ENCODE assay signal across 8 mouse cellular contexts in genomic region chr13:115090069-115090976, GRCm38 (mm10). TPM values are rescaled to one million over a fixed set of nuclear protein-coding genes. Genes with fewer than 3 reads are reported as not detected.
DNase-seq lines count a peak whose midpoint lies in the region; ATAC-seq lines count a peak whose summit lies in the region.

Gene Pelo (minus strand): TSS chr13:115090186.

- no peaks in the 10 kb centered on the region for H3K27me3 ChIP-seq in intestine, embryonic 14.5 days (replicated peaks; ENCODE audit: control insufficient read depth, insufficient read depth, low read length)

- H3K36me3 ChIP-seq in intestine, embryonic 14.5 days (ENCODE audit: control insufficient read depth, insufficient read depth, low read length) = peaks cover 21% of the 10 kb centered on the region

- intact Hi-C loops in left cerebral cortex, postnatal 14 days (cut with DNase I) = loop anchor here (10.0 kb wide), 1 partner anchor 256 kb away; no protein-coding TSS in a partner anchor

- H3K4me3 ChIP-seq in intestine, embryonic 14.5 days (ENCODE audit: low read depth, low read length) = peak within 1 kb of the TSS; percentile 62

- H3K9ac ChIP-seq in intestine, embryonic 14.5 days (ENCODE audit: low read length) = peak within 1 kb of the TSS; percentile 69

- peak within 1 kb of the TSS; percentile 95 for H3K27ac ChIP-seq in intestine, embryonic 14.5 days (ENCODE audit: low read depth)

- peak within 1 kb of the TSS; percentile 97 for H3K4me2 ChIP-seq in intestine, embryonic 14.5 days (ENCODE audit: low read length)

- peak; percentile 92 for ATAC-seq in intestine, embryonic 14.5 days (replicated peaks; ENCODE audit: low FRiP score, low TSS enrichment, low read depth)

- H3K4me1 ChIP-seq in intestine, embryonic 14.5 days (replicated peaks; ENCODE audit: control insufficient read depth, insufficient read depth, low read length) = peaks cover 20% of the 10 kb centered on the region

- WGBS in intestine, embryonic 14.5 days = under 1% methylated on average over 60 of the region's 60 CpGs

- H3K9me3 ChIP-seq in intestine, embryonic 14.5 days (ENCODE audit: control insufficient read depth, low read length) = no peaks in the 10 kb centered on the region

- DNase-seq in adrenal gland, adult (ENCODE audit: inconsistent age in 2 of 2, low spot score in 1 of 2) = peak; percentile 98
- DNase-seq in embryo, embryonic 10.5 days (ENCODE audit: low spot score) = peak; percentile 92
- DNase-seq in gastrocnemius, postnatal 25 days = peak; percentile 95
- DNase-seq in intestine, embryonic 14.5 days (ENCODE audit: low spot score) = peak; percentile 89
- peak; percentile 96 for DNase-seq in left cerebral cortex, postnatal 14 days (ENCODE audit: low spot score in 2 of 2)
- DNase-seq in mesoderm, embryonic 11.5 days (ENCODE audit: low read depth, low spot score) = peak; percentile 93
- DNase-seq in right cerebral cortex, postnatal 36 days (ENCODE audit: low spot score in 2 of 2) = peak; percentile 93 to 95
- peak; percentile 92 for DNase-seq in yolk sac, embryonic 10.5 days (ENCODE audit: low spot score)

RNA-seq across cellular contexts. Expression of gene Pelo, which starts in this region (rescaled TPM):
- 10 to 100 TPM in 1 of 2 experiments, 1 to 10 TPM in 1; 9.7 to 11.8 TPM for total RNA-seq in gastrocnemius, postnatal 25 days (2021)
- polyA plus RNA-seq in intestine, embryonic 14.5 days (2014; fragmentation: Nextera tagmentation; extraction: Ambion mirVana) = 6.3 and 7.2 TPM in 2 replicates
- 10 to 100 TPM; 19.3 to 23.5 TPM for total RNA-seq in left cerebral cortex, postnatal 14 days (2021)

Comparison
In these comparisons a context has a peak if more than half of its experiments do, and no peak if none do; other contexts are left out.
1. Peak in every context shown above with its lines: DNase-seq, ATAC-seq, H3K4me3 ChIP-seq and H3K27ac ChIP-seq.